Mouse (Mus musculus): ENCODE results near the gene Bhlha9.

GRCm38 (mm10) chr11:76659138-76659930 lies 12.9 kb upstream of the Bhlha9 start:
- no peak for TF ChIP-seq CTCF (conservative IDR thresholded peaks at IDR 0.05; ENCODE audit: low read length)
- no peak for TF ChIP-seq POU5F1 (IDR thresholded peaks at IDR 0.05; ENCODE audit: borderline replicate concordance, low read length)
- no peak for TF ChIP-seq NANOG (IDR thresholded peaks at IDR 0.05; ENCODE audit: borderline replicate concordance, low read length)

Measured in E14TG2a.4 (cell line).